Mouse (Mus musculus) limb, embryonic 13.5 days (tissue): ENCODE measurements around the gene Wnt10a. TPM values are rescaled to one million over a fixed set of nuclear protein-coding genes. Genes with fewer than 3 reads are reported as not detected.
A peak's percentile ranks its signal among the peaks of the same experiment; 100 is the strongest.

ENCODE experiments used
- ATAC-seq: fragments of 200-750 bp; cut with Nextera tagmentation; 2 replicates; pipeline ENCODE4 v1.8.0; 2017; ENCODE audit warnings: low read depth, moderate number of reproducible peaks, moderate TSS enrichment; ENCODE audit not compliant: low FRiP score
- H3K27ac ChIP-seq: fragments of 300-500 bp; sonication (generic); 2 replicates; pipeline ENCODE4 v1.5.1; 2015; ENCODE audit warnings: inconsistent platforms, mild to moderate bottlenecking, moderate library complexity
- H3K27me3 ChIP-seq: fragments of 300-500 bp; sonication (generic); 2 replicates; pipeline ENCODE4 v1.6.1; 2015; ENCODE audit warnings: mild to moderate bottlenecking, inconsistent platforms
- H3K36me3 ChIP-seq: fragments of 300-500 bp; sonication (generic); 2 replicates; pipeline ENCODE4 v1.6.1; 2015; ENCODE audit warnings: inconsistent platforms, mild to moderate bottlenecking, moderate library complexity
- H3K4me1 ChIP-seq: fragments of 300-500 bp; sonication (generic); 2 replicates; pipeline ENCODE4 v1.6.1; 2015; ENCODE audit warnings: inconsistent platforms
- H3K4me2 ChIP-seq: fragments of 300-500 bp; sonication (generic); replicated peaks from 2 replicates; pipeline ENCODE4 v1.6.1; 2015; ENCODE audit warnings: inconsistent platforms, mild to moderate bottlenecking, moderate library complexity
- H3K4me3 ChIP-seq: fragments of 300-500 bp; sonication (generic); 2 replicates; pipeline ENCODE4 v1.5.1; 2015; ENCODE audit warnings: moderate library complexity, mild to moderate bottlenecking, inconsistent platforms
- H3K9ac ChIP-seq: fragments of 300-500 bp; sonication (generic); 2 replicates; pipeline ENCODE4 v1.6.1; 2015; ENCODE audit warnings: mild to moderate bottlenecking, inconsistent platforms
- H3K9me3 ChIP-seq: fragments of 300-500 bp; sonication (generic); 2 replicates; pipeline ENCODE4 v1.6.1; 2016; ENCODE audit warnings: inconsistent platforms
- WGBS: fragments of 180-500 bp; shearing (Covaris S2); methylation state at CpG from one replicate; pipeline ENCODE4 v1.1.7; 2015; 5-methylcytosine and 5-hydroxymethylcytosine counted together
- polyA plus RNA-seq: library from polyadenylated mRNA; unstranded; fragments of >200 nt; fragmentation: Nextera tagmentation; extraction: Ambion mirVana; gene quantifications from 2 replicates; pipeline ENCODE4 v1.2.1, GENCODE M21; 2015

Gene Wnt10a
- polyA plus RNA-seq, 1 experiment from 2014 or later: 3.9 TPM

GRCm38 (mm10) chr1:74788603-74789176 lies 2.6 kb upstream of the Wnt10a start:
- H3K9ac ChIP-seq: no peak overlapping the region
- peaks cover 5% of the 10 kb centered on the region; the same call in 1 of the 2 replicates for H3K9me3 ChIP-seq
- peaks cover 99% of the 10 kb centered on the region for H3K27me3 ChIP-seq
- WGBS: 17% methylated on average over 6 of the region's 6 CpGs
- H3K36me3 ChIP-seq: no peaks in the 10 kb centered on the region
- H3K4me1 ChIP-seq: peaks cover 53% of the 10 kb centered on the region
- no peak overlapping the region for H3K27ac ChIP-seq
- ATAC-seq: no peak
- H3K4me3 ChIP-seq: no peak overlapping the region
- no peak overlapping the region for H3K4me2 ChIP-seq

GRCm38 (mm10) chr1:74790095-74790494 lies 1.2 kb upstream of the Wnt10a start:
- 5% methylated on average over 3 of the region's 3 CpGs for WGBS
- no peak overlapping the region for H3K4me3 ChIP-seq
- H3K27me3 ChIP-seq: peaks cover 99% of the 10 kb centered on the region
- H3K36me3 ChIP-seq: no peaks in the 10 kb centered on the region
- peaks cover 2% of the 10 kb centered on the region; the same call in 1 of the 2 replicates for H3K9me3 ChIP-seq
- no peak overlapping the region for H3K27ac ChIP-seq
- no peak overlapping the region for H3K9ac ChIP-seq
- H3K4me1 ChIP-seq: peaks cover 57% of the 10 kb centered on the region
- ATAC-seq: no peak
- H3K4me2 ChIP-seq: no peak overlapping the region

- 0 out of 2 replicates have a peak overlapping the region, but pooled peaks have one; percentile 25 for H3K9ac ChIP-seq
- peaks cover 100% of the 10 kb centered on the region for H3K27me3 ChIP-seq
- no peaks in the 10 kb centered on the region for H3K9me3 ChIP-seq
- 18% methylated on average over 19 of the region's 19 CpGs for WGBS
- H3K4me2 ChIP-seq: peak overlapping the region; percentile 23; the same call in 1 of the 2 replicates
- H3K27ac ChIP-seq: no peak overlapping the region
- H3K4me1 ChIP-seq: peaks cover 71% of the 10 kb centered on the region
- no peaks in the 10 kb centered on the region for H3K36me3 ChIP-seq
- ATAC-seq: no peak
- no peak overlapping the region for H3K4me3 ChIP-seq
Measured at GRCm38 (mm10) chr1:74792831-74793660, 1.7 kb downstream of the Wnt10a start.

GRCm38 (mm10) chr1:74794487-74795144 lies 3.3 kb downstream of the Wnt10a start:
- Histone ChIP-seq H3K9ac (peak overlapping the region; percentile 51), H3K4me3 (peak overlapping the region; percentile 35), H3K4me2 (peak overlapping the region; percentile 64), H3K36me3 (no peaks in the 10 kb centered on the region), H3K27me3 (peaks cover 100% of the 10 kb centered on the region), H3K9me3 (no peaks in the 10 kb centered on the region), H3K4me1 (peaks cover 63% of the 10 kb centered on the region), H3K27ac (no peak overlapping the region; the same call in 1 of the 2 replicates)
- WGBS: 1% methylated on average over 37 of the region's 38 CpGs
- no peak for ATAC-seq

GRCm38 (mm10) chr1:74795145-74795529 lies 3.8 kb downstream of the Wnt10a start:
- Histone ChIP-seq H3K4me2 (peak overlapping the region; percentile 64), H3K36me3 (no peaks in the 10 kb centered on the region), H3K27ac (no peak overlapping the region), H3K4me3 (peak overlapping the region; percentile 35), H3K4me1 (peaks cover 62% of the 10 kb centered on the region), H3K9me3 (no peaks in the 10 kb centered on the region), H3K9ac (no peak overlapping the region; the same call in 1 of the 2 replicates), H3K27me3 (peaks cover 100% of the 10 kb centered on the region)
- under 1% methylated on average over 10 of the region's 11 CpGs for WGBS
- no peak; the same call in 1 of the 2 replicates for ATAC-seq

- Histone ChIP-seq H3K9ac (no peak overlapping the region), H3K9me3 (no peaks in the 10 kb centered on the region), H3K4me3 (no peak overlapping the region), H3K27ac (no peak overlapping the region), H3K27me3 (peaks cover 99% of the 10 kb centered on the region), H3K36me3 (no peaks in the 10 kb centered on the region), H3K4me1 (peaks cover 51% of the 10 kb centered on the region), H3K4me2 (no peak overlapping the region)
- 9% methylated on average over 5 of the region's 5 CpGs for whole genome bisulfite sequencing
- ATAC-seq: peak; percentile 41; the same call in 1 of the 2 replicates
Measured at GRCm38 (mm10) chr1:74797459-74797858, 6.1 kb downstream of the Wnt10a start.

- no peak overlapping the region for H3K27ac ChIP-seq
- H3K9me3 ChIP-seq: no peaks in the 10 kb centered on the region
- no peaks in the 10 kb centered on the region for H3K36me3 ChIP-seq
- H3K4me1 ChIP-seq: peaks cover 48% of the 10 kb centered on the region
- H3K27me3 ChIP-seq: peaks cover 99% of the 10 kb centered on the region
- peak overlapping the region; percentile 48 for H3K9ac ChIP-seq
- ATAC-seq: no peak
- under 1% methylated on average over 29 of the region's 29 CpGs for WGBS
- H3K4me2 ChIP-seq: peak overlapping the region; percentile 59
- H3K4me3 ChIP-seq: peak overlapping the region; percentile 32
Measured at GRCm38 (mm10) chr1:74800424-74800888, 9.1 kb downstream of the Wnt10a start.

GRCm38 (mm10) chr1:74801631-74802140 lies 10.4 kb downstream of the Wnt10a start:
- H3K27me3 ChIP-seq: peaks cover 99% of the 10 kb centered on the region
- no peak overlapping the region for H3K4me2 ChIP-seq
- peaks cover 57% of the 10 kb centered on the region for H3K4me1 ChIP-seq
- no peak overlapping the region for H3K4me3 ChIP-seq
- ATAC-seq: no peak
- no peak overlapping the region for H3K9ac ChIP-seq
- H3K9me3 ChIP-seq: no peaks in the 10 kb centered on the region
- WGBS: 28% methylated on average over 6 of the region's 6 CpGs
- no peak overlapping the region for H3K27ac ChIP-seq
- H3K36me3 ChIP-seq: no peaks in the 10 kb centered on the region

- Histone ChIP-seq H3K36me3 (no peaks in the 10 kb centered on the region), H3K4me2 (peak overlapping the region; percentile 92), H3K4me1 (peaks cover 60% of the 10 kb centered on the region), H3K27ac (no peak overlapping the region), H3K27me3 (peaks cover 98% of the 10 kb centered on the region), H3K4me3 (peak overlapping the region; percentile 51), H3K9me3 (no peaks in the 10 kb centered on the region), H3K9ac (peak overlapping the region; percentile 61)
- ATAC-seq: peak; percentile 52; the same call in 1 of the 2 replicates
- under 1% methylated on average over 57 of the region's 57 CpGs for WGBS
Measured at GRCm38 (mm10) chr1:74802795-74803656, 11.7 kb downstream of the Wnt10a start.

- H3K36me3 ChIP-seq: no peaks in the 10 kb centered on the region
- H3K27me3 ChIP-seq: peaks cover 89% of the 10 kb centered on the region
- no peak overlapping the region for H3K27ac ChIP-seq
- WGBS: 9% methylated on average over 10 of the region's 10 CpGs
- no peak overlapping the region for H3K9ac ChIP-seq
- no peaks in the 10 kb centered on the region for H3K9me3 ChIP-seq
- H3K4me1 ChIP-seq: peaks cover 64% of the 10 kb centered on the region
- H3K4me2 ChIP-seq: peak overlapping the region; percentile 92; the same call in 1 of the 2 replicates
- ATAC-seq: no peak
- no peak overlapping the region for H3K4me3 ChIP-seq
Measured at GRCm38 (mm10) chr1:74804211-74804870, 13.0 kb downstream of the Wnt10a start.
